Mouse (Mus musculus) naive thymus-derived CD4-positive, alpha-beta T cell, adult 2 months (primary cell): ENCODE data around the gene Tmem104.

ENCODE experiments used
- DNase-seq: peaks from one replicate; pipeline ENCODE4 v3.0.0-alpha.2; 2011; ENCODE audit warnings: low read depth

Tmem104 gene

DNA sequence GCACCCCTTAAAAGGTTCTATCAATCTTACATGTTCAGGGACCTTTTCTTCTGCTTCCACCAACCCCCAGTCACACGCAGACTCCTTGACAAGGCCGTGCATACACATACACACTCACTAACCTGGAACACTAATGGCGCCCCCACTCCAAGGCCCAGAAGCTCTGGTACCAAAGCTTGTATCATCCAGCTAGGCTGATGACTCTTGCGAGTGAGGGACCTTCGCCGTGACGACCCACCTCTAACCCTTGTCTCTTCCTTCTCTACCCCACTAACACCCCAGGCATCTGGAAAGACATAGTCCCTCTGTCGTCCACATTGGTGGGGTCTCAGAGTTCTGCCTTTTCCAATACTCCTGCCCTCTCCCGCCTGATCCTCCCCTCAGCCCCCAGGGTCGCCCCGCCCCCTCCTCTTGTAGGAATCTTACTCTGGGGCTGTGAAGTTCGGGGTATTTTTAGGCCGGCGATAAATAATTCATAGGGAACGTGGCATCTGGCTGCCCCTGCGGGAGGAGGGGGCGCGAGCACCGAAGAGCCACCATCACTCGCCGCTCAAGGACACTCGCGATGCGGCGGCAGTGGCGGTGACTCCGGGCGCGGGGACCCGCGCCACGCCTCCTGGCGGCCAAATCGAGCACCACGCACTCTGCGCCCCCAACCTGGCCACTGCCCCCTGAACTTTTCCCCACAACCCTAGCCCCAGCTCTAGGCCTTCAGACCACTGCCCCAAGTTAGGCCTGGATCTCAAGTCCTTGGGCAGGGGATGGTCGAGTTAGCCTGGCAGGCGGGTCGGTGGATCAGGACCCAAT is 77.8 kb downstream of the Tmem104 start:
- peak; percentile 69 for DNase-seq

DNA sequence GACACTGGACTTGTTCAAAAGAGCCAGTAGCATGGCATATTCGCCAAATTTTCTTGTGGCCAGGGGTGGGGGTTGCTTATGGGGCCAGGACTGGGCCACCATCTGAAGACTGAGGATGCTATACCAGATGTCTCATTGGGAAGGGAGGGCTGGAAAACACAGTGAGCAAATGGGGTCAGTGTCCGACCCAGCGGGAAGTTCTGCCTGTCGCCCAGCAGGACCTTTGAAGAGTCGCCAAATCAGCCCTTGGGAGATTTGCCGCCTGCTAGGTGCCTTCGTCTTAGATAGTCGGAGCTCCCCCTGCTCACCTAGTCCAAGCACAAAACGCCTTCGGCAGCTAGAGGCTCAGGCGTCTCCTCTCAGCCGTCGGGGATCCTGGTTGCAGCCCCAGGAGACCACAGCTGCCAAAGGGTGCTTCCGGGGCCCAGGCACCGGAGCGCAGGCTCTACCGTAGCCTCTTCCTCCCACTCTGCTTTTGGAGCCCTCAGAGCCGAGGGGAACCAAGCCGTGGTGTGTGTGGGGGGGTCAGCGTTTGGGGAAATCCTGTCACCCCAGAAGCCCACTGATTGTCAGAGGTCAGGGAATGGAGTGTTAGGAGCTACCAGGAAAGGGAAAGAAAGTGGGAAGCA is 78.6 kb downstream of the Tmem104 start:
- DNase-seq = peak; percentile 56

DNA sequence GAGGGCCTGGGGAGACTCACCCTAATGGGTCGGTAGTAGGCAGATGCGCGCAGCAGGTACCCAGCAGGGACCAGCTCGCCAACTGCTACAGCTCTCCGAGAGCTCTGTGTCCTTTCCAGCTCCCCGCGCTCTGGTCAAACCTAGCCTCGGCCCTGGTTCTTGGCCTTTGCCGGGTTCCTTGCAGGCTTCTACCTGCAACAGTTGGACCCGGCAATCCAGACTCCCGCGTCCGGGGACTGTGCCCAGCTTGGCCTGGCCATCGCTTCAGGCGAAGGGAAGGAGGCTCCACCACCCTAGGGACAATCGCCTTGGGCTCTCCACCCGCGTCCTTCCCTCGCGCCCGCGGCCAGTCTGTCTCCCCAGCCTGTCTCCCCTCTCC is 79.1 kb downstream of the Tmem104 start:
- DNase-seq = no peak

DNA sequence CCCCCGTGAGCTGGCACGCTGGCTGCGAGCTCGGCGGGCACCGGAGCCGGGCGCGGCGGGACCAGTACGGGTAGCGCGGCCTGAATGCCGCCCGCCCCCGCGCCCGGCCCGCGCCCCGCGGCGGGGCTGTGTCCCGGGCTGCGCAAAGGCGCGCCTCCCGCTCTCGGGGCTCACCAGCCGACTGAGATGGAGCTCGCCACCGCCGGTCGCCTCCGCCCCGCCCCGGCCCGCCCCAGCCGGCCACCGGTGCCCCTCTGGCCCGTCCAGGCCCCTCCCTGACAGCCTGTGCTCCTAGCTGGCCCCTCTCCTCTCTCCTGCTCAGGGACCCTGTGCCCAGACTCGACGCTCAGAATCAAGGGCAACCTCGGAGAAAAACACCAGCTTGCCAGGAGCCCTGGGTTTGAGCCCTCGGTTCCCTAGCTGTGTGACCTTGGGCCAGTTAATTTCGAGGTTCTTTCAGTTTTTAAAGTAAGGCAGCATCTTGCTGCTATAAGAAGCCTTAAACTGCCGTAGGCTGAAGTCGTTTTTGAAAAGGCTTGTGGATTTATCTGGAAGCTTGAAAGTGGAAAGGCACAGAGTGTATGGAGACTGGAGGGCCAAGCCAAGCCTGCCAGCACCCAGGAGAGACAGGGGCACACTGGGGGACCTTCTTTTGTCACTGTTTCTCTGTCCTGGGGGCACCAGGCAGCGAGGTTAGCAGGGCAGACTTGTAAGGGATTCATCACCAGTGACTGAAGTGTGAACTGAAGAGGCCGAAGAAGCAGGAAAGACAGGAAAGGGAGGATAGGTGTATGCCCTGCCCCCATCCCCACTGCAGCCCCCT is 80.0 kb downstream of the Tmem104 start, which contains the start of gene Grin2c:
TSS of gene Grin2c (minus strand) at position 183 of the 823 bp plus-strand sequence.
- no peak for DNase-seq

DNA sequence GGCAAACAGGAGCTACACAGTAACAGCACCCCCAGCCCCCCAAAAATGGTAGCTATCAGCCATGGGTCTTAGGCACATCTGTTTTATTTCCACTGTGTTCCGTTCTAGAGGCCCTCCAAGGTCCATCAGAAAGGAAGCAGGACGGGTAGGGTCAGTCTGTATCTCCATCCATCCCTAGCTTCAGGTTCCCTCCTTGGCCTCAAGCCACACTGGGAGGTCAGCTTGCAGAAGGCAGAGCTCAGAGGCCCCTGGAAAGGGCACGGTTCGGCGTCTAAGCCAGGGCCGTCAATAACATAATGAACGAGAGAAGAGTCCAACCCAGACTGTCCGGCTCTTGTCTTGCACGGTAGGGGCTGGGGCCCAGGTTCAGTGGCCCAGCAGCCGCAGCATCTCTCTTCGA is 80.7 kb downstream of the Tmem104 start:
- no peak for DNase-seq

DNA sequence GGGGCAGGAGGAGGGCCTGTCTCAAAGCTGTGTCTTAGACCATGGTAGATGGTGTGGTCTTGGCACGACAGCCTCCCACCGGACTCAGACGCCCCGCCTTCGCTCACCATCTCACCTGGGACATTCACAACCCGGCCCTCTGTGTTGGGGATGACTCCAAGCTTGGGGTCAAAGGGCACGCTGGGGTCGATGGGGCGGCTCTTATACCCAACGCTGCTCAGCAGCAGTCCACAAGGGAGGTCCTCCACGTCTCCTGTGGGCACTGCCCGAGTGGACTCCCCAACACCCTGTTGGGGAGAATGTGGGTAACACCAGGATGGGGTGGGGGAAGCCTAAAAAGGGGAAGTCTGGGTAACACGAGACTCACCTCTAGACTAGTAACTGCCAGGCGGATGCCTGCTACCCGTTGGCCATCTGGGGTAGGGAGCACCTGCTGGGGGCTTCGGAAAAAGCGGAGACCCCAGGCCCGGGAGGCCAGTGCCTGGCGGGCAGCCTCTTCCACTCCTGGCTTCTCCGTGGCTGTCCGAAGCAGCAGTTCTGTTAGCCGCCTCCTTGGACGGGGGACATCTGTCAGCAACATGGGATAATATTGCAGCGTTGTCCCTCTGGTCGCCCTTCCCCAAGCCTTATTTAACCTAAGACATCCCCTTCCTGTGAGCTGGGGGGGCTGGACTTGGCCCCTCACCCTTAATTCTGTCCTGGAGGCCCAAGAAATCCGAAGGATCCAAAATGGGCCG is 82.2 kb downstream of the Tmem104 start:
- no peak for DNase-seq

DNA sequence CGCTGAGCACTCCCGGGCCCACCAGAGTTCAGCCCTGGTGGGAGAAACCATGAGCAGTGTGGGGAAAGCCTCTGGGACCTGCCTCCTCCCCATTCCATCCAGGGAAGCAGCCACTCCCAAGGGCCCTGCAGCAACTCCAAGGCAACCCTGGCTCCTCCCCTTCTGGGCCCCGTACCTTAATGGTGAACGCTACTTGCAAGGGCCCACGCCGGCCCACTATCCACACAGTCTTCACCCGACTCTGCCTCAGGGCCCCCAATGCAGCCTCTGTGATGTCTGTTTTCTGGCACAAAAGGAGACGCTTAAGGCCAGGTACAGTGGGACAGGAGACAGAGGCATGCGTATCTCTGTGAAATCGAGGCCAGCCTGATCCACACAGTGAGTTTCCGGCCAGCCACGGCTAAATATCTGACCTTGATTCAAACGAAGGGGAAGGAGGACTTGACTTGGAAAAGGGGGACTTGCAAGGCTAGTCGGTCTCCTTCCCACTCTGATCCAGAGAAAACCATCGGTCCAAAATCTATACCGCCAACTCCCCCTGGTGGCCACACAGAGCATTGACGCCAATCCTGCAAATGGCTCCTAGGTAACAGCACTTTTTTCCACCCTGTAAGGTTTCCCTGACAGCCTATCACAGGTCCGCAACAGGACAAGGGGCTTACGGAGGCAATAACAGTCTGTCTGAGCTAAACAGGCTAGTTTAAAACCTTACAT is 83.0 kb downstream of the Tmem104 start:
- DNase-seq = peak; percentile 77

DNA sequence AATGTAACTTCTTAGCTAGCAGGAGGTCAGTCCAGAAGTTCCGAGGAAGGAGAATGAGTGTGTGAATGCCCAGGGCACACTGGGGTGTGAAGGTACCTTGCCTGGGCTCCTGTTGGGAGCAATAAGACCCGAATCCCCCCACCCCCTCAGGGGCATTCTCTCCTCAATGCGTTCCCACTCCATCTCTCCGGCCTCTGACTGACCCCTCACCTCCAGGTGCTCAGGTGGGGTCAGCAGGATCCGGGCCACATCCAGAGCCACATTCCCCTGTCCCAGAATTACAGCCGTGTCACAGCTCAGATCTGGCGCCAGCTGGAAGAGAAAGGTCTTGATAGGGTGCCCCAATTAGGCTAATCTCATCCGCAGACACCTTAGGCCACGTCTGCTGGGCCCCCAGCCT is 83.8 kb downstream of the Tmem104 start:
- no peak for DNase-seq

DNA sequence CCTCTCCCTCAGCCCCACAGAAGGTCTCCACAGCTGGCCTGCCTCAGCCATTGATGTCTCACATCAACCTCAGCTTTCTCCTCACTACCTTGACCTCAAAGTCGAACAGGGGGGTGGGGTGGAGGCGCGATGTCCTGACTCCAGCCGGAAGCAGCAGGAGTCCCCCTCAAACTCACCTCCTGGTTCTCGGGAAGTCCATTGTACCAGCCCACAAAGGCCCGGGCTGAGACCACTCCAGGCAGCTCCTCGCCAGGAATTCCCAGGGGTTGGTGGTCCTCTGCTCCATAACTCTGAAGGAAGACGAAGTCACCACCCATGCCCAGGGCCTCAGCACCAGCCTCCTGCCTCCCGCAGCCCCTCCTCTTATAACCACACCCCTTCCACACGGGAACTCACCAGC is 84.2 kb downstream of the Tmem104 start:
- DNase-seq = no peak

DNA sequence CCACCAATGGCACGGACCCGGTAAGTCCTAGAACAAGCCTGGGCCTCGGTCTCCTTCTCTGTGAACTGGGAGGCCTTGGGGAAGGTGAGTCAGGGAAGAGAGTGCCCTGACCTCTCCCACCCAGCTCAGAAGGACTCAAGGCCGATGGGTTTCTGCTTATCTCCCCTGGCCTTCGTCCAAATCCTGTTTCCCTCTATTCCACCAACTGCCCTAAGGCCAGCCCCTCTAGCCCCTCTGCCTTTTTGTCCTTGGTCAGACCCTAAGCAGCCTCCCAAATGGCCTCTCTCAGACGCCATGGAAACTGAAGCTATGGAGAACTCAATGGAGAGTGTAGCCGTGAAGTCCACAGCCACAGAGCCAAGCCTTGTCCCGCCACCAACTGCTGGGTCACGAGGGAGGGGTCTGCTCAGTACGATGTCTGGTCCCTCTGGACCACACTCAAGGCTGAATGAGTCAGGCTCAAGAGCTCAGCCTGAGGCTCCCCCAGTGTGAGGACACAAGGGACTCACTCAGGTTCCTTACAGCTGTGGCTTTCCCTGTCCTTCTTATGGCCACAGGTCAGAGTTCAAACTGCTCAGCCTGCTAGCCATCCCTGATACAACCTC is 85.7 kb downstream of the Tmem104 start:
- no peak for DNase-seq

DNA sequence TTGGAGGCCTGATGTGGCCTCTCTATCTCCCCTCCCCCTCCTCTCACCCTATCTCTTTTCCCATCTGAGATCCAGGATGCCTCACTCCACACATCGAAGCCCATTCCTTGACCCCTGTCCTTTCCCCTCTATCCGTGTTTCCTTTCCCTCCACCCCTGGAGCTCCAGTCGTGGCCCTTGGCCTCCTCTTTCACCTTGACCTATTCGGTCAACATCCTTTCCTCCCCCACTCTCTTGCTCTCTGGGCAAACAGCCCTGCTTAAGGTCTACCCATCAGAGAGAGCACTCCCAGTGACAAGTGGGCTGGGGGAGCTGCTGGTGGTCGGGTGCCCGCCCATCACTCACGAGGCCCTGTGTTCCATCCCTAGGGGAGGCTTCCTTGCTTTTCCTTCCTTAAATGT is 86.4 kb downstream of the Tmem104 start:
- DNase-seq = no peak

DNA sequence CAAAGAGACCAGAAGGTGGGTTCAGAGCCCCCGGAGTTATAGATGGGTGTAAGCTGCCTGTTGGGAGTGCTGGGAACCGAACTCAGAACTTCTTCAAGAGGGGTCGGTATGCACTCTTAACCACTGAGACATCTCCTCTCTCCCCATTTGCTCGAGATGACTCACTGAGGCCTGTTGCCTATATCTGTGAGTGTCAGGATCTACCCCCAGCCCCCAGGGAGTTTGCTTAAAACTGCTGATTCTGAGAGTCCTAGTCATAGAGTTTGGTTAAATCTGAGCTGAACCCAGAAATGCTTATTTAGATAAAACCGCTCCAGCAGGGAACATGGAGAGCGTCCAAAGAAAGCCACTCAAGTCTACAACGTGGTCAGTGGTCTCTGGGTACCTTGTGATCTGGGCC is 86.9 kb downstream of the Tmem104 start:
- DNase-seq = no peak

DNA sequence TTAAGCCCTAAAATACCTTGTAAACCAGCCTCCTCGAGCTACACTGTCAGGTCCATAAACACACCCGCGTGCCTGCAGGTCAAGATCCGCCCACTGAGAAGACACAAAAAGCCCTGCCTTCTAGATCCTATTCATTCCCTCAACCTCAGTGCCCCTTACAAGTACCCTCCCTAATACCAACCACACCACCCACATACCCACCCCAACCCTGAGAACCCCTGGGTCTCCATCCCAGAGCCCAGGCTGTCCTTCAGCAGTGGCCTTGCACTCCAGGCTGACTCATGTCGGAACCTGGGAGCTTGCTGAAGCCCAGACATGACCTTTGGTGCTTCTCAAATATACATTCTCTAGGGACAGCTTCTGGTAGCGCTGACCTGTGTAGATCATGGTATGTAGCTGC is 87.5 kb downstream of the Tmem104 start:
- no peak for DNase-seq

DNA sequence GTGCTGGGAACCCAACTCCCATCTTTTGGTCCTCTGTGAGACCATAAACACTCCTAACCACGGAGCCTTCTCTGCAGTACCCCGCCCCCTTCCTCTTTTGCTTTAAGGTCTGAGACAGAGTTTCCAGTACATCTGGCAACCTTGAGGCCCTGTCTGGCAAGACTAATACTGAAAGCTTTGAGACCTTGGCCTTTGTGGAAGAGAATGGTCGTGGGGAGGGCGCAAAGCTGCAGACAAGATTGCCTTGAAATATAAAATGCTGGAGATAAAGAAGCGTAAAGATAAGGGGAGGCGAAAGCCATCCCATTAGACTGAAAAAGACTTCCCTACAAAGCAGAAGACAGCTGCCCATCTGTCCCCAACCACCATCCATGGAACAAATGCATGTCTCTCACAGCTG is 88.2 kb downstream of the Tmem104 start:
- no peak for DNase-seq

DNA sequence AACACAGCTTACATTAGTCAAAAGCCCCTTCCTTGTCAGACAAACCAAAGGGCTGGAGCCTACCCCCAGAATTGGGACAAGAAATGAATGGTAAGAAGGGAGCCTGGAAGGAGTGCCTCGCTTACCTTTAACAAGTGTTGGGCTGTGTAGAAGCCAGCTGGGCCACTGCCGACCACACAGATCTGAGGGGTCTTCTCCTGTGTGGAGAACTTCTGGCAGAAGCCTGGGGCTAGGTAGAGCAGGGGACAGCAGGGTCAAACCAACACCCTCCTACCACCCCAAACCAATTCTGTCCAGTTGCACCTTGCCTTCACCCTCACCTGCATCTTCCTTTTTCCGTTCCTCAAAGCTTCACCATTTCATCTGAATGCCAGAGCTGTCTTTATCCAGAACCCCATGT is 88.7 kb downstream of the Tmem104 start:
- DNase-seq = peak; percentile 38

DNA sequence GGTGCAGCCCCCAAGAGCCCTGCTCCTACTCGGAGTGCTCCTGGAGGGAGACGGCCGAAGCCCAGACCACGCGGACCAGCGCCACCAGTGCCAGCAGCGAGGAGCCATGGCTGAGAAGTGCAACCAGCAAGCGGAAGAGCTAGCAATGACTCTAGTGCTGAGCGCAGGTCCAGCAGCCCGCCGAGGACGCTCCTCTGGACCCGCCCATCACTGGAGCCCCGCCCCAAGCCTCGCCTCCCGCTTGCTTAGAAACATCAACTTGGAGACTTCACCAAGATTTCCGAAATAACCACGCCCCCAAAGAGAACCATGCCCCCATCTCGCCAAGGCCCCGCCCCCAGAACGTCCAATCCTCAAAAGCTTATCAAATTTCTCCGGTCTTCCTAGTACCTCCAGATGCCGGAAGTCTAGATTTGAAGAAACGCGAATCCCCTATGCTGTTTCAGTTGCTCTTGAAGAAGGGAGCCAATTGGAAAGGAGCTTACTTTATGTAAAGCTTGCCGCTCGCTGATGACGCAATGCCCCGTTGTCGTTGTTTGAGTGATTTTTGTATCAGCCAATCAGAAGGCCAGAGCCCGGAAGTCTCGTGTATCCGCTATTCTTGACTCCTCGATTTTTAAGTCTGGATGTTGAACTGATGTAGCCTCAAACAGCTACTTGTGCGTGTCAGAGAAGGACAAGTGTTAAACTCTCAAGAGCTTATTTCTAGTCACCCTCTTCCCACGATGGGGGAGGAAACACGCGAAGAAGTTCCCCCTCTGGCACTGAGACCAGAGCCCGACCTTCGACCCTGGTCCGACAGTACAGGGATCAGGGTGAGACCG is 89.7 kb downstream of the Tmem104 start, which contains the start of gene Fdxr:
TSS of gene Fdxr (minus strand) at position 271 of the 824 bp plus-strand sequence.
- peak; percentile 100 for DNase-seq

DNA sequence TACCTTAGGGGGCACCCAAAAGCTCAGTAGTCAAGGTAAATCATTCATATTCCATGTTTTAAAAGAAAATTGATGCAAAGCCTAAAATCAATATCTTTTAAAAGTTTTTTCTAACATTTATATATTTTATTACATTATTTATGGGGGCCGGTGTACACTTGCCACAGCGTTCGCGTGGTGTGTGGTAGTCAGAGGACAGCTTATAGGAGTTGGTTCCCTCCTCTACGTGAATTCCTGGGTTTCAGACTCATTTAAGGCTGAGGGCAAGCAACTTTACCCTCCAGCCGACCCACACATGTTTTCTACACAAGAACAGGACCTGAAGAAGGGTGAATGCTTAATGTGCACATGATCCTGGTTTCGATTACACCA is 90.3 kb downstream of the Tmem104 start:
- DNase-seq = no peak

DNA sequence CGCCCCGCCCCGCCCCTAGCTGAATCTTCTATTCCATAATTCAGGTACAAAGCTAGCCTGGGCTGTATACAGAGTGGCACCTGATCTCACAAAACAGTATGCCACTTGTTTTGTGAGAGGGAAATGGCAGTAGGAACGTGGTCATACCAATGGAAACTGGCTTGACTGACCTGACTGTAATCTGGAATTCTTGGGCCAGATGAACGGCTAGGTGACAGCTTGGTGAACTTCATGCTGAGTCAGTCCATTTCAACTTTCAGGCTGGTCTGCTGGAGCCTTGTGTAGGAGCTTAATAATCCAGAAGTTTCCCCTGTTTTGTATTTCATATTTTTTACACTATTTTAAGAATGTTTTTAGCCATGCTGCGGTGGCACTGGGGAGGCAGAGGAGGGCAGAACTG is 90.9 kb downstream of the Tmem104 start:
- DNase-seq = no peak

DNA sequence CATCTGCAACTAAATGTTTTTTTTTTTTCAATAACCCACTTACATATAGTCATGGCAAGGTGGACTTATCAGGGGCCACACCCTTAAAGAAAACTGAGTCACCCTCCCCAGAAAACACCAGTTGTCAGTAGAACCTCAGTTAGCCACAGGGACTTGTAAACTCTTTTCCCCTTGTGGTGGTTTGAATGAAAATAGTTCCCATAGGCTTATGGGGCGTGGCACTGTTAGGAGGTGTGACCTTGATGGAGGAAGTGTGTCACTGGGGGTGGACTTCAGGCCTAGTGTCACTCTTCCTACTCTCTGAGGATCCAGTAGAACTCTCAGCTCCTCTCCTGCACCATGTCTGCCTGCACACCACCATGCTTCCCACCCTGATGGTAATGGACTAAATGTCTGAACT is 92.4 kb downstream of the Tmem104 start:
- DNase-seq = no peak

DNA sequence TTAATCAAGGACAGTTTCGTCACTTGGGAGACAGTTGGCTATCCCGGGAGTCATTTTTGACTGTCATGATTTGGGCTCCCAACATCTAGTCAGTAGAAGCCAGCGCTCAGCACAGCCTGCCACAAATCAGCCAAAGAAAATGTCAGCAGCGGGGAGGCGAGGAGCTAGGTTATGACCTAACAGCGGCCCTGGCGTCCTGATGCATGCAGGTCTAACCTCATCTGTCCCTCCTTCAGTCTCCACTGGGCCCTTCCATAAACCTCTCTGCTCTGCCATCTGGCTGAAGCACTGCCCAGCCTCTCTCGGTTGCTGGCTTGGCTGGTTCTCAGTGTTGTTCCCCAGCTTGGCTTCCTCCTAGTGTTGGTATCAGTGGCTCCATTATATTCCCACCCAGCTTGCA is 95.0 kb downstream of the Tmem104 start:
- no peak for DNase-seq
